Mouse (Mus musculus) forebrain, embryonic 11.5 days (tissue): Measurements from ENCODE around the gene Dzip1. TPM values are rescaled to one million over a fixed set of nuclear protein-coding genes. Genes with fewer than 3 reads are reported as not detected.
A peak's percentile ranks its signal among the peaks of the same experiment; 100 is the strongest.

Experiments
- ATAC-seq: fragments of 200-750 bp; cut with Nextera tagmentation; replicated peaks from 2 replicates; pipeline ENCODE4 v1.8.0; 2017; ENCODE audit warnings: moderate TSS enrichment; ENCODE audit not compliant: low FRiP score
- DNase-seq: peaks from one replicate; pipeline ENCODE4 v3.0.0-alpha.2; 2017; ENCODE audit warnings: low spot score
- H3K27ac ChIP-seq: fragments of 300-500 bp; sonication (generic); 2 replicates; pipeline ENCODE4 v1.5.1; 2014; ENCODE audit warnings: low read depth, low read length
- H3K27me3 ChIP-seq: fragments of 300-500 bp; sonication (generic); 2 replicates; pipeline ENCODE4 v1.6.1; 2014; ENCODE audit warnings: mild to moderate bottlenecking, low read length, mixed read lengths; ENCODE audit not compliant: control insufficient read depth, insufficient read depth
- H3K36me3 ChIP-seq: fragments of 300-500 bp; sonication (generic); 2 replicates; pipeline ENCODE4 v1.6.1; 2014; ENCODE audit warnings: mild to moderate bottlenecking, low read length, moderate library complexity, mixed read lengths; ENCODE audit not compliant: control insufficient read depth, insufficient read depth
- H3K4me1 ChIP-seq: fragments of 300-500 bp; sonication (generic); replicated peaks from 2 replicates; pipeline ENCODE4 v1.6.1; 2014; ENCODE audit warnings: low read length, mixed read lengths; ENCODE audit not compliant: control insufficient read depth, insufficient read depth
- H3K4me2 ChIP-seq: fragments of 300-500 bp; sonication (generic); 2 replicates; pipeline ENCODE4 v1.6.1; 2014; ENCODE audit warnings: low read depth, mild to moderate bottlenecking, low read length, moderate library complexity, mixed read lengths; ENCODE audit not compliant: severe bottlenecking
- H3K4me3 ChIP-seq: fragments of 300-500 bp; sonication (generic); 2 replicates; pipeline ENCODE4 v1.5.1; 2014; ENCODE audit warnings: low read depth, low read length
- H3K9ac ChIP-seq: fragments of 300-500 bp; sonication (generic); 2 replicates; pipeline ENCODE4 v1.6.1; 2014; ENCODE audit warnings: low read length
- H3K9me3 ChIP-seq: fragments of 300-500 bp; sonication (generic); 2 replicates; pipeline ENCODE4 v1.6.1; 2016; ENCODE audit warnings: low read length, mixed read lengths; ENCODE audit not compliant: control insufficient read depth
- WGBS: fragments of 180-500 bp; shearing (Covaris S2); extraction: QIAGEN DNeasy Blood & Tissue Kit; methylation state at CpG from one replicate; pipeline ENCODE4 v1.1.7; 2014; 5-methylcytosine and 5-hydroxymethylcytosine counted together
- polyA plus RNA-seq: library from polyadenylated mRNA; unstranded; fragments of >200 nt; fragmentation: Nextera tagmentation; extraction: Ambion mirVana; gene quantifications from 2 replicates; pipeline ENCODE4 v1.2.1, GENCODE M21; 2014

Dzip1 gene
- polyA plus RNA-seq, 1 experiment from 2014 or later = 28.5 TPM

DNA sequence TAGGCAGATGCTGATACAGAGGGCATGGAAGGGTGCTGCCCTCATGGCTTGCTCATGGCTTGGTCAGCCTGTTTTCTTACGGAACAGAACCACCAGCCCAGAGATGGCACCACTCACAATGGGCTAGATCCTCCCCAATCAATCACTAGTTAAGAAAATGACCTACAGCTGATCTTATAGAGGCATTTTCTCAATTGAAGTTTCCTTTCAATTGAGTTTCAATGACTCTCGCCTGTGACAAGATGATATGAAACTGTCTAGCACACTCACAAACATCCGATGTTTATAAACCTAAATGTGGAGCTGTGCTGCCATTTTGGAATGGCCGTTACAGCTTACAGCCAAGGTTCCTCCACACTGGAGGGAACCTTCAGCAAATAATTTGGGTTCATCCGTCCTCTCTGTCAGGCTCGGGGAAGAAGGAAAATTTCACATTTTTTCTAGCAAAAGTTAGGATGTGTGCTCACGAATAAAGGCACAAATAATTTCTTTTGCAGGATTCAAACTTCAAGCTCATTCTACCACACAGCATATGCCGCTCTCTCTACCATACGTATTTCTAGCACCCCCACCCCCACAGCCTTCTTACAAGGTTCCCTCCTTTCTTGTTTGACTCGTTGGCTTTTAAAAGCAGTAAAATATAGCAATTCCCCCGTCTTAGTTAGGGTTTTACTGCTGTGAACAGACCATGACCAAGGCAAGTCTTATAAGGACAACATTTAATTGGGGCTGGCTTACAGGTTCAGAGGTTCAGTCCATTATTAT, 95.7 kb downstream of the Dzip1 start:
- H3K27me3 ChIP-seq = peaks cover 4% of the 10 kb centered on the region; the same call in 1 of the 2 replicates
- no peak for ATAC-seq

DNA sequence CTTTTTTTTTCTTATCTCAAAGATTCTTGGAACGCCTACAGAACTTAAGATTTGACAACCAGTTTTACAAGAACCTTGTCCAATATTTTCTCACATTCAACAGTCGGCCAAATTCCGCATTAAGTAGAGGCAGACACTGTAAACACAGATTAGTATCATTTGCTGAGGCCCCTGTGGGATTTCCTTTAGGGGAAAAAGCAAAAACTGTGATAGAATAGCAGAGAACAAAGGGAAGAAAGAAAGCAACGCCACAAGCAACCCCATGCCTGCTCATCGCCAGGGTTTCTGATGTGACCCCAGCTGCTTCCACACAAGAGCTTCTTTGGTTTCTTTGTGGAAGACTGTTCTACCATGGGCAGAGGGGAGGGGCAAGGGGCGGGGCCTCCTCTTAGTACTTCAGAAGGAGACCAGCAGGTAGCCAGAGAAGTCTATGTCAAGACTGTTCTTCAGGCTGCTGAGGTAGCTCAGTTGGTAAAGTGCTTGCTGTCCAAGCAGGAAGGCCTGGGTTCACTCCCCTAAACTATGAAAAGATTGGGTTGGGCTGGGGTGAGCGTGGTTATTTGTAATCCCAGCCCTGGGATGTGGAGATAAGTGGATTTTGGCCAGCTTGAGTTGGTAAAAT, 97.9 kb downstream of the Dzip1 start:
- no peak overlapping the region for H3K27ac ChIP-seq
- peaks cover 4% of the 10 kb centered on the region; the same call in 1 of the 2 replicates for H3K27me3 ChIP-seq
- 15% methylated on average over 7 of the region's 7 CpGs for WGBS
- H3K4me3 ChIP-seq = no peak overlapping the region
- peak; percentile 82 for ATAC-seq
- no peaks in the 10 kb centered on the region for H3K36me3 ChIP-seq
- no peak overlapping the region for H3K9ac ChIP-seq
- no peaks in the 10 kb centered on the region for H3K9me3 ChIP-seq
- H3K4me2 ChIP-seq = no peak overlapping the region
- 0 out of 2 replicates have a peak, but pooled peaks cover 2% of the 10 kb centered on the region for H3K4me1 ChIP-seq
- DNase-seq = peak; percentile 76

More for the DNA sequence above, 95.7 kb downstream of the Dzip1 start:
- Histone ChIP-seq H3K27ac (no peak overlapping the region), H3K9ac (no peak overlapping the region), H3K4me3 (no peak overlapping the region), H3K4me1 (peaks cover 2% of the 10 kb centered on the region; the same call in 1 of the 2 replicates), H3K36me3 (no peaks in the 10 kb centered on the region), H3K9me3 (no peaks in the 10 kb centered on the region), H3K4me2 (no peak overlapping the region)
- DNase-seq = no peak
- 88% methylated on average over 11 of the region's 11 CpGs for WGBS

DNA sequence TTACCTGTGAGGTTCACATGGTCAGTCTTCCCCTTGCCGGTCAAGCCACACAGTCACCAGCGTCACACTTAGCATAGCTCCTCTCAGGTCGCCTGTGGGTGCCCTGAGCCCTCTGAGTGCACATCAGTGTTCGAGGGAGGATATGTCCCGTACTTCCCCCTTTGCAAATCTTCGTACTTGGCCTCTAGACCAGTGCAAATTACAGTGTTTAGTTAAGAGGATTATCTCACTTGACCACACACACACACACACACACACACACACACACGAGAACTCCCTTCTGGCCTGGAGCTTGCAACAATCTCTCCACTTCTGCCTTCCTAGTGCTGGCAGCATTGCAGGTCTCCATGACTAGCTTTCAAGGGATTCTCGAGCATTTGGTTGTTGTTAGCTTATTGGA, 98.9 kb downstream of the Dzip1 start:
- H3K36me3 ChIP-seq = no peaks in the 10 kb centered on the region
- no peak overlapping the region for H3K4me2 ChIP-seq
- DNase-seq (no peak), ATAC-seq (no peak)
- H3K9me3 ChIP-seq = no peaks in the 10 kb centered on the region
- peaks cover 4% of the 10 kb centered on the region; the same call in 1 of the 2 replicates for H3K27me3 ChIP-seq
- 64% methylated on average over 8 of the region's 8 CpGs for WGBS
- no peak overlapping the region for H3K4me3 ChIP-seq
- H3K27ac ChIP-seq = no peak overlapping the region
- 0 out of 2 replicates have a peak, but pooled peaks cover 2% of the 10 kb centered on the region for H3K4me1 ChIP-seq
- H3K9ac ChIP-seq = no peak overlapping the region

Other genes with a start within 250 kb of the Dzip1 start
- 3.3 and 4.0 TPM in 2 replicates for gene Abcc4, start 219.2 kb downstream of the Dzip1 start, polyA plus RNA-seq
- 0.53 and 0.84 TPM in 2 replicates for gene Cldn10, start 137.6 kb downstream of the Dzip1 start, polyA plus RNA-seq
- gene Dnajc3, start 12.5 kb upstream of the Dzip1 start, polyA plus RNA-seq = 25.9 and 27.8 TPM in 2 replicates
- gene Uggt2, start 174.0 kb upstream of the Dzip1 start, polyA plus RNA-seq = 16.5 and 23.9 TPM in 2 replicates
- not detected in 2 replicates for gene Hs6st3, start 212.9 kb upstream of the Dzip1 start, polyA plus RNA-seq